Mouse (Mus musculus) cerebellum, adult 2 months (tissue): Measurements from ENCODE around the gene Mgmt. TPM values are rescaled to one million over a fixed set of nuclear protein-coding genes. Genes with fewer than 3 reads are reported as not detected.

Experiments
- DNase-seq, 2 experiments: peaks; one replicate each; pipeline ENCODE4 v3.0.0; 2021
- H3K27ac ChIP-seq: fragments of 200-500 bp; 2 replicates; pipeline ENCODE4 v1.5.1; 2012; ENCODE audit warnings: low read length, control low read depth, inconsistent platforms; ENCODE audit not compliant: insufficient read depth
- H3K27me3 ChIP-seq: fragments of 200-500 bp; 2 replicates; pipeline ENCODE4 v1.6.1; 2012; ENCODE audit warnings: inconsistent platforms, mild to moderate bottlenecking, low read length, moderate library complexity; ENCODE audit not compliant: control insufficient read depth, insufficient read depth
- H3K4me1 ChIP-seq: fragments of 200-500 bp; 2 replicates; pipeline ENCODE4 v1.6.1; 2011; ENCODE audit warnings: low read length; ENCODE audit not compliant: control insufficient read depth, insufficient read depth
- H3K4me3 ChIP-seq: fragments of 200-500 bp; replicated peaks from 2 replicates; pipeline ENCODE3; 2011; ENCODE audit warnings: mild to moderate bottlenecking, low read depth, low read length, control low read depth; ENCODE audit not compliant: insufficient read depth
- CTCF ChIP-seq: fragments of 200-500 bp; IDR thresholded peaks from 2 replicates; pipeline ENCODE4 v1.5.1; 2011; ENCODE audit warnings: low read depth, mild to moderate bottlenecking, control low read depth, low read length, moderate library complexity, borderline replicate concordance; ENCODE audit not compliant: insufficient read depth
- POLR2A ChIP-seq: fragments of 200-500 bp; IDR thresholded peaks from 2 replicates; pipeline ENCODE4 v1.6.1; 2011; ENCODE audit warnings: low read length, control low read depth, borderline replicate concordance; ENCODE audit not compliant: insufficient read depth
- WGBS: fragments of 180-500 bp; shearing (Covaris S2); methylation state at CpG from one replicate; pipeline ENCODE4 v1.1.7; 2018; 5-methylcytosine and 5-hydroxymethylcytosine counted together
- polyA plus RNA-seq: library from polyadenylated mRNA; depleted of rRNA; stranded (reverse); fragments of >200 nt; gene quantifications from 2 replicates; pipeline ENCODE4 v1.2.3, GENCODE M21; 2012

The Mgmt gene
- polyA plus RNA-seq, 1 experiment = 0.92 TPM

DNA sequence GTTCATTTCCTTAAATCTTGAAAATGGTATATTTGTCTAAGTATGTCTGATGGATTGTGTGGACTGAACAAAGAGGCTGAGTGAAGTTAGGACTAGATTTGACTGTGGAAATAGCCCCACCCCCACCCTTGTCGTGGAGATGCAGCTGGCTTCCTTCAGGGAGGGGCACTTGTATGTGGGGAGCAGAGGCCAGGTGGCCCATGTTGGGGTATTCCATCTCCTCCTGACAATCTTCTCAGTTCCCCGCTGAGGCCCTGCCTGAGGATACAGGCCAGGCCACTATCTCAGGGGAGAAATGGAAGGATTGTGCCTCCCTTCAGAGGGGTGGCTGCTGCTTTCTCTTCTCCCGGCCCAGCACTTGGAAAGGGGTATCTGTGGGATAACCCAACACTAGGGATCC lies 58.8 kb downstream of the Mgmt start:
- 37% methylated on average over 3 of the region's 3 CpGs for WGBS
- Histone ChIP-seq H3K27ac (no peak overlapping the region), H3K27me3 (no peaks in the 10 kb centered on the region), H3K4me3 (no peak overlapping the region), H3K4me1 (no peaks in the 10 kb centered on the region)
- TF ChIP-seq POLR2A = no peak
- TF ChIP-seq CTCF = no peak
- no peak for DNase-seq

- H3K4me3 ChIP-seq = no peak overlapping the region
- WGBS = 97% methylated on average over 7 of the region's 7 CpGs
- no peak overlapping the region for H3K27ac ChIP-seq
- no peak for TF ChIP-seq POLR2A
- TF ChIP-seq CTCF = no peak
- H3K4me1 ChIP-seq = no peaks in the 10 kb centered on the region
- no peaks in the 10 kb centered on the region for H3K27me3 ChIP-seq
- no peak for DNase-seq
These were observed 77.9 kb downstream of the Mgmt start for GRCm38 (mm10) chr7:136972361-136972760.

DNA sequence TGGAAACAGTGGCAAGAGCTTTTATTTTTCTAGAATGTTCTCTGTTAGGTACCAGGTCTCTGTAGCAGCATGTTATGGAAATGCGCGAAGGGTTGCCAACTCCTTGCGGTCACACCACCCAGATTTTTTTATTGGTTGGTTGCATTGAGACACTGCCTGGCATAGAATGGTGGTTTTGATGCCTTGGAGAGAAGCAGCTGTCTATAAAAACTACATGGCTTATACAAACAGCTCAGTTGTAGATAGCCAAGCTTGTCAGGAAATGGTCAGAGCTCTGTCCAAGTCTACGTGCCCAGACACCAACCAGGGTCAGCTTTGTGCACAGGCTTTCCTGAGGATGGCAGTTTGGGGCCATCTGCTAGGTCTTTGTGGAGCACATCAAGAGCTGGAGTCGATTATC lies 80.6 kb downstream of the Mgmt start:
- no peaks in the 10 kb centered on the region for H3K4me1 ChIP-seq
- no peak overlapping the region for H3K4me3 ChIP-seq
- TF ChIP-seq CTCF = no peak
- no peak for TF ChIP-seq POLR2A
- H3K27me3 ChIP-seq = no peaks in the 10 kb centered on the region
- DNase-seq = no peak
- WGBS = 55% methylated on average over 5 of the region's 5 CpGs
- H3K27ac ChIP-seq = no peak overlapping the region

DNA sequence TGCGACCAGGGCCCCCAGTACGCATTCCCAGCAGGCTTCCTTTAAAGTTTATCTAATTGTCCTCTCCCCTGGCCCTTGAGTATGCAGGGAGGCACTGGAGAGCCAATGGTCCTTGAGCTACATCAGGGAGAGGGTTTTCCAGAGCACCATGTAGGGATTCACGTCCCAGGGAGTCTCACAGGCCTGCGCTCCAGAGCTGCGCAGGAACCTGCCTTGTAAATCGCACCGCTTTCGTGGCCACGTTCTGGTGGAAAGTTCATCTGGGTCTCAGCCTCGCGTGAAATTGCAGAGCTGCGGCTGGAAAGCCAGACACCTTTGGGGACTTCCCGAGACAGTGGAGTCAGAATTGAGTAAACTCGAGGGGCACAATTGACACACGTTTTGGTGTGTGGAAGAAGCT lies 103.0 kb downstream of the Mgmt start:
- no peak overlapping the region for H3K4me3 ChIP-seq
- no peak overlapping the region for H3K27ac ChIP-seq
- H3K4me1 ChIP-seq = no peaks in the 10 kb centered on the region
- 90% methylated on average over 15 of the region's 15 CpGs for WGBS
- TF ChIP-seq CTCF (no peak), POLR2A (no peak)
- DNase-seq = no peak
- no peaks in the 10 kb centered on the region; the same call in 1 of the 2 replicates for H3K27me3 ChIP-seq

DNA sequence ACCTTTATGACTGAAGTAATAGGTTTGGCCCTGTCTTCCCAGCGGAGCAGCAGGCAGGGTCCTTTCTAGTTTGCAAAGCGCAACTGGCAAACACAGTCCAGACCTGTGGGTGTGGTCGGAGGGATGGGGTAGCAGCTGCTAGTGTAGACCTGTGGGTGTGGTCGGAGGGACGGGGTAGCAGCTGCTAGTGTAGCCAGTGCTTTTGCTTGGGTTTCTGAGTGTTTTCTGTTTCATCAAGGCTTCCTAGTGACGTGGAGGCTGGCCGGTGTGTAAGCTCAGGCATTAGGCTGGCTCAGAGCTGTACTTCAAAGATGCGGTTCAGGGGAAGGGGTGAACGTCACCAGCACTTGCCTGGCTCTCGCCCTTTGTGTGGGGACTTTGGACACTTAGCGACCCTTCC lies 106.3 kb downstream of the Mgmt start:
- no peaks in the 10 kb centered on the region for H3K4me1 ChIP-seq
- H3K27ac ChIP-seq = no peak overlapping the region
- no peaks in the 10 kb centered on the region; the same call in 1 of the 2 replicates for H3K27me3 ChIP-seq
- no peak for DNase-seq
- WGBS = 50% methylated on average over 11 of the region's 11 CpGs
- no peak for TF ChIP-seq POLR2A
- TF ChIP-seq CTCF = no peak
- H3K4me3 ChIP-seq = no peak overlapping the region

DNA sequence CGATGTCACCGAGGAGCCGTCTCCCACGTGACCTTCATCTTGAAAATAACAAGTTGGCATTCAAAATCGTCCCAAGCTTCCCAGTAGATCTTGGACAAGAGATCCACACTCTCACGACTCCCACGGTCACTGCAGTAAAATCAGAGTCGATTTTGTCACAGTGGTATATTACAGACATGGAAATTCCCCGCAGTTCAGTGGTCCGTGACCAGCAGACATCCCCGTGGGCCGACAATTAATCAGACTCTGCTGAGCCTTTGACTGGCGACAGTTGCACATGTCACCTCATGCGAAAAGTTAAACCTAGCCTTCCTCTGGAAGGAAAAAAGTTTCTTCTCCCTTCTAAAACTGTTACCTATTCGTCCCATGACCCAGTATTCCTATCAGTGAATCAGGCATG lies 106.8 kb downstream of the Mgmt start:
- DNase-seq = no peak
- H3K4me1 ChIP-seq = no peaks in the 10 kb centered on the region
- TF ChIP-seq POLR2A = no peak
- TF ChIP-seq CTCF = no peak
- no peak overlapping the region for H3K27ac ChIP-seq
- no peak overlapping the region for H3K4me3 ChIP-seq
- H3K27me3 ChIP-seq = no peaks in the 10 kb centered on the region; the same call in 1 of the 2 replicates
- 26% methylated on average over 15 of the region's 15 CpGs for WGBS

DNA sequence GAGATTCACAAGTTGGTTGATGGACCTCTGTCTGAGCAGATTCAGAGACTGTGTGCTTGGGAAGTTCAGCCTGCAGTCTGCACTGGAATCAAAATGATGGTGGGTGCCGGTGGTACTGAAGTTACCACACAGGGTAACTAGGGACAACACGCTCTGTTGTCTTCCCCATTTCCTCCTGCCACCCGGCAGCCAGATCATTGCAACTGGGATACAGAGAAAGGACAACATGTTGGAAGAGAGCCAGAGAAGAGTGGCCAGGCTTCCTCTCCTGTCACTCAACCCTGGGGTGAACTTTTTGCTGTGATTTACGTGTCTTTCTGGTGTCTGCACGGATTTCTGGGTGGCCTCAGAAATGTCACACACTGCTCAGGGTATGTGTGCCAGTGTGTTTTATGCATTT lies 107.4 kb downstream of the Mgmt start:
- no peak for DNase-seq
- Histone ChIP-seq H3K27me3 (no peaks in the 10 kb centered on the region; the same call in 1 of the 2 replicates), H3K27ac (no peak overlapping the region), H3K4me3 (no peak overlapping the region), H3K4me1 (no peaks in the 10 kb centered on the region)
- WGBS = 14% methylated on average over 5 of the region's 5 CpGs
- TF ChIP-seq CTCF (no peak), POLR2A (no peak)

DNA sequence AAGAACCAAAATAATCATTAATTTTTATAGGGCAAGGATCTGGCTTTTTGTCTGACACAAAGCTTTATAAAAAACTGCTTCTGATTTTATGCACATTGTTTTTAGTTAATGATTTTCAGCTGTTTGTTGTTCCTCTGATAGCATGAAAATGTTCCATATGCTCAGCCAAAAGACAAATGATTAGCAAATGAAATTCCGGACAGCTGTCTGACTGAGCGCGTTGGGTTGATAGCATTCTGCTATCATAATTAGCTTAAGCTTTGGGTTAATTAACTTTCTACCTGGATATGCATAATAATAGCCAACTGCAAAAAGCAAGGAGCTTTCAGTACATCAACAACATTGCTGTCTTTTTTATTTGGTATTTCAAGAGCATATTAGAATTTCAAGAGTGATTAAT lies 108.0 kb downstream of the Mgmt start:
- no peak overlapping the region for H3K4me3 ChIP-seq
- H3K4me1 ChIP-seq = no peaks in the 10 kb centered on the region
- no peak for DNase-seq
- WGBS = 55% methylated on average over 3 of the region's 3 CpGs
- no peaks in the 10 kb centered on the region; the same call in 1 of the 2 replicates for H3K27me3 ChIP-seq
- no peak overlapping the region for H3K27ac ChIP-seq
- no peak for TF ChIP-seq CTCF
- TF ChIP-seq POLR2A = no peak

GRCm38 (mm10) chr7:137005293-137005692 lies 110.9 kb downstream of the Mgmt start:
- TF ChIP-seq POLR2A = no peak
- no peak for TF ChIP-seq CTCF
- no peaks in the 10 kb centered on the region for H3K4me1 ChIP-seq
- H3K27ac ChIP-seq = no peak overlapping the region
- no peak overlapping the region for H3K4me3 ChIP-seq
- WGBS = 72% methylated on average over 11 of the region's 11 CpGs
- no peaks in the 10 kb centered on the region; the same call in 1 of the 2 replicates for H3K27me3 ChIP-seq
- no peak for DNase-seq
